Mouse (Mus musculus): Measurements from ENCODE around the gene Krt31.

Gene Krt31

DNA sequence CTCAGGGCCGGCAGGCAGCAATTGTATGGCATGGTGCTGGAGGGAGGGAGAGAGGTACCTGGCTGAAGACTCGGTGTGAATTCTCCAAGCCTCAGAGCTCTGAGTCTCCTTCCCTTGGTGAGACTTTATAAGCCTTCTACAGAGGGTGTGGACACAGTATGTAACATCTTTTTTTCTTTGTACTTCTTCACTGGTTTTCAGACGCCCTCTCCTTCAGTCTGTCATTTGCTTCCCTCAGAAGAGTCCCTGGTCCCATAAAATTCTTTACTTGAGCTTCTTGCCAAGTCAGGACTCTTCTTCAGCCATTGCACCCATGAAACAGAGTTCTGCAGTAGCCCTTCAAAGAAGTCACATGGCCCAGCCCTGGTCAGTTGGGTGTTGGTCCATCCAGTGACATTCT is at the start of gene Krt31:
Gene Krt31 (minus strand): TSS at position 101 of the 400 bp plus-strand sequence.
- DNase-seq (ENCODE audit: low spot score in 2 of 2): no peak

DNA sequence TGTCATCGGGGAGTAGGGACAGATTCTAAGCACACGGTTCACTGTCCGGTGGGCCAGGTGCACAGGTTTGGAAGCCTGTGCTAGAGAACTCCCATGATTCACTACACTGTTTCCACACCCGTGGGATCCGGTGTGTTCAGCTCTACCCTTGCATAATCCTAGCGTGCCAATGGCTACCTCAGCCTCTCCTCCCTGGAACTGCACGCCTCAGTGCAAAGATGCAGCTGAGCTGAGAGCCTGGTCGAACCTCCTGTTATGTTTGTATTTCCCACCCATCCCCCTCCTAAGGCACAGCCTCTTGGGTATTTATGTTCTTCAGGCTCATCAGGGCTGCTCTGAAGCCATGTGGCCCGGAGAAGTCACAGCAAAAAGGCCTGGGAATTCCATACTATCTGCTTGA is 47.5 kb upstream of the Krt31 start:
- no peak for DNase-seq (ENCODE audit: low spot score in 2 of 2)

DNA sequence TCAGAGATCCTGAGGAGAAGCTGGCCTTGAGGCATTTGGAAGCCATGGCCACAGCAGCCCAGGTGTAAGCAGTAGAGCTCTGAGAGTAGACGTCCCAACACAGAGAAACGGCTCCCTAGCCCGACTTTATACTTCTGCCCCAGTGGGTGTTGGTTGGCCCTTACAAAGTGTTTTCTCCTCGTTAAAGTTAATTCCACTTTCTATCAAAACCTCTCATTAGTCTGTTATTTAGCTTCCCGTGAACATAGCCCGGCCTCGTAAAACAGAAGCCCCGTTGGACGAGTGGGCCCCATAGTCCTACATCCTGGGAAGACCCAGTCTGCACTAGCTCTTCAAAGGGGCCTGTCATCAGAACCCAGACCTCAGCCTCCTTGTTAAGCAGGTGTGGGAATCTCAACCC is 45.8 kb upstream of the Krt31 start, which contains the start of gene Krt35:
Gene Krt35 (minus strand): TSS at position 101 of the 400 bp plus-strand sequence.
- DNase-seq (ENCODE audit: low spot score in 2 of 2): no peak

DNA sequence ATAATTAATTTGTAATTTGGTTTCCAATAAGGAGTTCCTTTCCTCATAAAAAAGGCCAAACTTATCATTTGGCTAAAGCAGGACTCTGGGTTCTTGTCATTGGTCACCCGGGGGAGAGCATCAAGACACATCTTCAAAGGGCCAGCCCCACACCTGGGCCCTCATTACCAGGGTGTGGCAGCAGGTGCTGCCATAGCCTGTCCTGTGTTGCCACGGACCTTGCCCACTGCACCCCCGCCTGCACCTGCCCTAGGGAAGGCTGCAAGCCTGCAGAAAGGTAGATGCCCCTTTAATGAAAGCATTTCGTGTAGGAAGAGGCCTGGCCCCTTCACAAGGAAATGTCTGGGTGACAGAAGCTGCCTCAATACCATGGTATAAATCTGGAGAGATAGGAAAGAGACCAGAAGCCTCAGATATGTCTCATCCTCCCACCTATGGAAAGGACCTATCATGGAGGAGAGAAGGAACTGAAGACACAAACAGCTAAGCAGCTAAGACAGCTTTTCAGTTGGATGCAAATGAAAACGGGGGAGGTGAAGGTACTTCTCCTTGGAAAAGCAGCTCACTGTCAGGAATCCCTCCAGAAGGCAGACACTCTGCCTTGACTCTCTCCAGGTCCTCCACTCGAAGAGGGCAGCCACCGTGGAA is 38.2 kb upstream of the Krt31 start:
- DNase-seq (ENCODE audit: low spot score in 2 of 2): no peak

DNA sequence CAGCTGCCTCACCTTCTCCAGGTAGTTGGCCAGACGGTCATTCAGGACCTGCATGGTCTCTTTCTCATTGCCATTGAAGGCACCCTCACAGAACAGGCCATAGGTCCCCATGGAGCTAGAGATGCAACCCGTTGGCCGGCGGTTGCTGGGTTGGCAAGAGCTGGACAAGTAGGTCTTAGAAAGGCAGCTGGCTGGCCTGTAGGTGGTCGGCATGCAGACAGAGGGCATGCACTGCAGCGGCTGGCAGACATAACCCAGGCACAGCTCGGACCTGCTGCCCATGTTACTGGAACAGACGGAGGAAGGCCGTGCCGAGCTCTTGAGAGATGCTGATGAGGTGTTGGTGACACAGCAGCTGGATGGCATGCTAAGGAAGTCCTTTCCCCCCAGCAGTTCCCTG is 37.5 kb upstream of the Krt31 start, which contains the start of gene Krt32:
Gene Krt32 (minus strand): TSS at position 366 of the 400 bp plus-strand sequence.
- DNase-seq (ENCODE audit: low spot score in 2 of 2): no peak

DNA sequence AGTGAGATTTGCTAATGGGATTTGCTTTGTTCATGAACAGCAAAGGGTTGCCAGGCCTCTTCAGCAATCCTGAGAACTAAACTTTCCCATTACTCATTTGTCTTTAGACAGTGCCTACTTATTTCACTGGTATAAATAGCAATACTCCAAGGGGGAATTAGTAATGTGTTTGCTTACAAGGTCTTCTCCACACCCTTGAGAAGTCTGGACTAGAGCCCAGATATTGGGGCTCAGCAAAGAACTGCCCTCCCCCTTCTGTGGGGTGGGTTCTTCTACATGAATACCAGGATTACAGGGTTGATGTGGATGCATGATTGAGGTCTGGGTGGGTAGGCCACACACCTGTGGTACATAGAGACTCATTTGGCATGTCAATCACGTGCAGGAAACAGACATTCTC is 23.5 kb upstream of the Krt31 start:
- no peak for DNase-seq (ENCODE audit: low spot score in 2 of 2)

DNA sequence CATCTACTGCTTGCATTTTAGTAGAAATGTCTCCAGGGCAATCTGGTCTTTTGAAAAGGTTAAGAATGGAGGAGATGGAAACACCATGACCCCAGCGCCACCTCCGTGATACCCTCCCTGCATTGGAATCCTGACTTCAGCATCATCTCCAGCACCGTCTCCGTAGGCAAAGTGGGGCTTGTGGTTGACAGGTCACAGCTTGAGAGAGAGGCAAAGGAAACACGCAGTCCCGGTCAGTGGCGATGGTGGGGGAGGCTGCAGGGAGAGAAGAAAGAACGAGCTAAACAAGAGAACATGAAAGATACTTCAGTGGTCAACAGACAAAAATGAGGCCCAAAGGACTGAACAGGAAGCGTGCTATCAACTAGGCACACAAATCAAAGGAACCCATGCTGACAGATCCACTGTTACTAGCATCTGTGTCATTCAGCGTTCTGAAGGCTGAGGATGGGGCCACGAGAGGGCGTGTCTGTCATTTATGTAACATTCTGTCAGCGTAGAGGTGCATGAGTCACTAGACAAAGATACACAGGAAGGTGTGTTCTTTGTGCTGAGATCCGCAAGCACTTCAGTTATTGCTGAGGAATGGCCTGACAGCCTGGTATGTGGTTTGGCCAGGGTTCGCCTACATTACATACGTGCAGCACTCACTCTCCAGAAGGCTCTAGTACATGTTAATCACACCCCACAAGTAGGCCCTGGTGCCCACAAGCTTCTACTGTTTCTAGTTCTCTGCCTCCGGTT is 17.1 kb upstream of the Krt31 start:
- no peak for DNase-seq (ENCODE audit: low spot score in 2 of 2)

DNA sequence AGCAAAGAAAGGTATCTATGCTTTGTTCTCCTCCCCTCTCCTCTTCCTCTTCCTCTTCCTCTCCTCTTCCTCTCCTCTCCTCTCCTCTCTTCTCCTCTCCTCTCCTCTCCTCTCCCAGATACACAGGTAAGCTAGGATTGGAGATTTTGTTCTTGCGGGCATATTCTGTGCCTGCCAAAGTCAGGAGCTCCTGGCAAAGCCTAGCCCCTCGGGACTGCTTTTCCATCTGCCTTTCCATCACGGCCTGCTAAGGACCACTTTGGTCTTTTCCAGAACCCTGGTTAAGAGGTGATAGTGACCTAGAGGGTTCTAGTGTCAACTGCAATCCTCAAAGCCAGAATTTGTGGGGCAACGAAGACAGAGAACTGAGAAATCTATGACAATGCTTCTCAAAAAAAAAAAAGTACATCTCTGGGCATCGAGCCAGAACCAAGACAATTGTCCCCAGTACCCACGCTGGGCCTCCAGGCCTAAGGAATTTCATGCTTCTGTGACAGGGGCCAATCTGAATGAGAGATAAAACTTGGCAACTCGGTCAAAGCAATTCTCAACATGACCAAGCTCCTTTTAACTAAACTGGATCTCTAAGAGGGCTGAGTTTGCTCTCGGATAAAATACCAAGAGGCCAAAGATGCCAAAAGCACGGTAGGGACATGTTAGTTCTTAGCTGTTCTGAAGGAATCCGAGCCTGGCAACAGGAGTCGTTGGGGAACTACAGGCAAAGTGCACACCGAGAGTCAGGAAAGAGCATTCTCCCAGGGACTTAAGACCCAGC is 16.1 kb upstream of the Krt31 start:
- no peak for DNase-seq (ENCODE audit: low spot score in 2 of 2)

DNA sequence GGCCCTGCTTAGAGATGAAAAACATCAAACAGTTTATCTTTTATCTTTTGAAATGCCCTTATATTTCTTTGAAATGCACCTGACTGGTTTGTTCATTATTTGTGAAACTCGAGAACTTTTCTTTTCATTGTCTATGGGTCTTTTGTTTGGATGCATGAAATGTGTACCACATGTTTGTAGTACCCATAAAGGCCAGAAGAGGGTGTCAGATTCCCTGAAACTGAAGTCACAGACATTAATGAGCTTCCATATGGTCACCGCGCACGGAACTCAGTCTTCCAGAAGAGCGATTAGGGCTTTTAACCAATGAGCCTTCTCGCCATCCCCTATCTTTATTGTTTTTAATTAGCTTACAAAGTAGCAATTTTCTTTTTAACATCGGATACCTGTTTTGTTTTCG is 8.5 kb upstream of the Krt31 start:
- DNase-seq (ENCODE audit: low spot score in 2 of 2): no peak

DNA sequence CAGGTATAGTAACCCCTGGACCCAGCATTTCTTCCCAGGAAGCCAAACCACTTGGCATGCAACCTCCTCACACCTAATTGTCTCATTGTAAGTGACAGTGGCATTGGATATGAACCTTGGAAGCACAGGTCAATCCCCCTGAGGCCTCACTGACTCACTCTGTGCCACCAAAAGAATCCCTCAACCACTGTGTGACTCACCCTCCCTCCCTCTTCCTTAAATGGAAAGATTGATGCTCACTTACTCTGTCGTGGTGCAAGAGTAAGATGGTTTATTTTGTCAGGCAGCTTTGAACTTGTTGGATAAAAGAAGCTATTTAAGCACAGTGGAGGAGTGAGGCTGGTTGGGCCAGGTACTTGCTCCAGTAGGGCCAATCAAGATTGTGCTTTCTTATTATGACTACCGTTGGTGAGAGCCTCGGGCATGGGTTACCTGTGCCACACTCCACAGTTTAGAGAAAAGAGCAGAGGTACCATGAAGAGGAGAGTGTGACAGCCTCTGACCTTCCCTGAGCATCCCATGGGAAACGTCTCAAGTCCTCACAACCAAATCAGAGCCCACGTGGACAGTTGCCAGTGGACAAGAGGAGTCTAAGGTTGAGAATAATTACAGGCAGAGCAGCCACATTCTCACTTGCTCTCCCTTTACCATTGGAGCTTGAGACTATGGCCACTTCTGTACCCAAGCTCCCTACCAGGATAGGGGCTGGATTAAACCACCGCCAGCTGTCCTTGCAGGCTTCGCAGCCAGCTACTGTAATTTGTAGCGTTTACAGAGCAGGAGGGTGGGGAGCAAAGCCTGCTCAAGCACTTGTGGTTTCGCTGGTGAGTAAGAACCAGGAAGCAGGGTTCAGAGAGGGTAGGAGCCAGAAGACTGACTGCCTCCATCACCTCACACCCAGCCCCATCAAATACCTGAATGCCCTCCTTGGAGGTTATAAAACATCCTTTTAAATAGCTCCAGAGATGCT is 5.6 kb upstream of the Krt31 start:
- DNase-seq (ENCODE audit: low spot score in 2 of 2): no peak

DNA sequence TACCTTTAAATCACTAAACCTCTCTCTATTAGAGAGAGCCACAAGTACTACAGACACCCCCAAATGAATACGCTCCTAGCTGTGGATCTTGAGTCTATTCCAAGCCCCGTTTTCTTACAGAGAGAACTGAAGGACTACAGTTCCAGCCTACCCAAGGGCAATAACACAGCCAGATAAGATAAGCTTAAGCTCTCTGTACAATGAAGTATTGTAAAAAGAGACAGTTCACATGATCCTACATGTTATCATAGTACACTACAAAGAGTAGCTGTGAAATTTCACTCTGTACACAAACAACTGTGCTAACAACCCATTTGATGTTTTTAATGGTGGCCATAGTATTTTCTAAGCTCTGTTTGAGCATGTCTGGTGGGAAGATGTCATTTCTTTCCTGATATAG is 3.2 kb downstream of the Krt31 start:
- DNase-seq (ENCODE audit: low spot score in 2 of 2): no peak

DNA sequence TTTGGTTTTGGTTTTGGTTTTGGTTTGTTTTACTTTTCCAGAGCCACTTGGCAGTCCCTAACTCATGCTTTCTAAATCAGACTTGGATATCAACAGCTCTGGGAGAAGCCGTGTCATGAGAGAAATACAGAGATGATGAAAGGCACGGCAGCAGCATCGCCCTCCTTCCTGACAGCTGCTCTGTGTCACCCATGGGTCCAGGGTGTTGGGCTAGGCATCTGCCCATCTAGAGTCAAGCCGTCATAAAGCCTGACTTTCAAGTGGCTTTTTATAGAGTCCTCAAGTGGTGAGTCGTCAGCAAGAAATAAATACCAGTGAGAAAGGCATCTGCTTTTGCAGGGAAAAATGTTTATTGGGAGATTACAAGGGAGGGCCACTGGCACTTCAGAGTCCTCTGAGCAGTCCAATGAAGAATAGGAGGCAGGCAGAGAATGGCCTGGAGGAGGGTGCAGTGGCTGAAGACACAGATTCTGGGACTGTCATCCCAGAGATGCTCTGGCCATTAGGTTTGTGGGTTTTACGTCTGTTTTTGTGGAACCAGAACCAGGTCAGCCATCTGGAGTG is 4.0 kb downstream of the Krt31 start:
- DNase-seq (ENCODE audit: low spot score in 2 of 2): no peak

DNA sequence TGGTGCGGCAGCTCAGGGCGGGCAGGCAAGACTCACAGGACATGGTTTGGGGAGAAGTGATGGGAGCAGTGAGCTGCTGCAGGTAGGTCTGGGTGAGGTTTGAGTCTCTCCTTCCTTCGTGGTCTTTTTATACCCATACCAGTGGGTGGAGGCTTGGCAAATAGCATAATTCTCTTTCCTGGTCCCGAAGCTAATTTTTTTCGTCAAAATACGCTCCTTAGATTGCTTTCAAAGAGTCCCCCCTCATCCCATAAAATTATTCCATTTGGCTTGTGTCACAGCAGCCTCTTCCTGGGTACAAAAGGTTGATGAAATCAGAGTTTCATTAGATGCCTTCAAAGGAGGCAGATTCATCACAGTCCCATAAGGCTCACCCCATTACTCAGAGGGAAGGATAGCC is 8.9 kb downstream of the Krt31 start, which contains the start of gene Krt34:
Gene Krt34 (minus strand): TSS at position 101 of the 400 bp plus-strand sequence.
- no peak for DNase-seq (ENCODE audit: low spot score in 2 of 2)

DNA sequence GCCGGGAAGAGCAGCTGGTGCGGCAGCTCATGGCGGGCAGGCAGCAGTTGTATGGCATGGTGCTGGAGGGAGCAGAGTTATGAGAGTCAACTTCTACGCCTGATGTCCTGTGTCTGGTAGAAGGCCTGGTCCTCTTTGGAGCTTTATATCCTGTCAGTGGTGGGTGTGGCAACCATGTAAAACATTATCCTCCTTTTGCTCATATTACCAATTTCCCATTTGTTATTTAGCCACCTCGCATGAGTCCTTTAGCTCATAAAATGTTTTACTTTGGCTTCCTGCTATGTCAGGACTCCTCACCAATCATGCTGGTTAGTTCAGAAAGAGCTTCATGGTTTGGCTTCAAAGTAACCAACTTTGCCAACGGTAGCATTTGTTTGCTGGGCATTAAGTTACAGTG is 20.6 kb downstream of the Krt31 start, which contains the start of gene Krt33b:
Gene Krt33b (minus strand): TSS at position 101 of the 400 bp plus-strand sequence.
- DNase-seq (ENCODE audit: low spot score in 2 of 2): no peak

DNA sequence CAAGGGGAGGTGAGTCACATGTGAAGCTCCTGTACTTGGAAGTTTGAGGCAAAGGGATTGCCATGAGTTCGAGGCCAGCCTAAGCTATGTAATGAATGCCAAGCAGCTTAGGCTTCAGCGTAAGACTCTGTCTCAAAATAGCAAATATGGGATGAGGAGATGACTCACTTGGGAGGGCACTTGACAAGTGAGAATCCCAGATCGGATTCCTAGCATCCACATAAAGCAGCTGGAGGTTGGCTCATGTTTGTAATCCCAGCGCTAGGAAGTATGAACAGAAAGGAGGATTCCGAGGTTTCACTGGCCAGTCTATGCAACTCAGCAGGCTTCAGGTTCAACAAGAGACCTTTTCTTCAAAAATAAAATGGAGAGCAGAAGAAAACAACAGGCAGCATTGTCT is 28.9 kb downstream of the Krt31 start:
- no peak for DNase-seq (ENCODE audit: low spot score in 2 of 2)

DNA sequence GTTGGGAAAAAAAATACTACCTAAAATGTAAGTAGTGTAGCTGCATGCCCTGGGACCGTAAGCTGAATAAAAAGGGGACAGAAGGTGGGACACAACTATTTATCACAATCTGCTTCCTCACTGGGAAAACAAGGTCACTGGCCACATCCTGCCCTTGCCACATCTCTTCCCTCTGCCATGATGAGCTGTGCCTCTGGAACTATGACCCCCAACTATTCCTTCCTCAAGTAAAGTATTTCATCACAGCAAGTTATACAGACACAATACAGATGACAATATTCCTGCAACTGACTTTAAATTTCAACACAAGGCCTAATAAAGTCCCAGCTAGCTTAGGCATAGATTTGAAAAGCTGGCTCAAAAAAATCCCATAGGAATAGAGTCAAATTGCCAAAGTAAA is 30.9 kb downstream of the Krt31 start:
- DNase-seq (ENCODE audit: low spot score in 2 of 2): no peak

DNA sequence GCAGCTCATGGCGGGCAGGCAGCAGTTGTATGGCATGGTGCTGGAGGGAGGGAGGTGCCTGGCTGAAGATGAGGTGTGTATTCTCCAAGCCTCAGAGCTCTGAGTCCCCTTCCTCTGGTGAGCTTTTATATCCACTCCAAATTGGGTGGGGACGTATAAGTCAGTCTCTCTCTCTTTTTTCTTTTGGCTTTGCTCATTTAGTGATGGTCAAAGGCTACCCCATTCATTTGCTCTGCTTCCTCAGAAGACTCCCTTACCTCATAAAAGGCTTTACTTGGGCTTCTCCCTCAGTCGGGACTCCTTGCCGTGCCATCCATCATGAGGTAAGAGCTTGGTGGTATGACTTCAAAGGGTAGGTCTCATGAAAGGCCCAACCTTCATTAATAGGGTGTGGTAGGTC is 34.2 kb downstream of the Krt31 start, which contains the start of gene Krt33a:
Gene Krt33a (minus strand): TSS at position 101 of the 400 bp plus-strand sequence.
- no peak for DNase-seq (ENCODE audit: low spot score in 2 of 2)

DNA sequence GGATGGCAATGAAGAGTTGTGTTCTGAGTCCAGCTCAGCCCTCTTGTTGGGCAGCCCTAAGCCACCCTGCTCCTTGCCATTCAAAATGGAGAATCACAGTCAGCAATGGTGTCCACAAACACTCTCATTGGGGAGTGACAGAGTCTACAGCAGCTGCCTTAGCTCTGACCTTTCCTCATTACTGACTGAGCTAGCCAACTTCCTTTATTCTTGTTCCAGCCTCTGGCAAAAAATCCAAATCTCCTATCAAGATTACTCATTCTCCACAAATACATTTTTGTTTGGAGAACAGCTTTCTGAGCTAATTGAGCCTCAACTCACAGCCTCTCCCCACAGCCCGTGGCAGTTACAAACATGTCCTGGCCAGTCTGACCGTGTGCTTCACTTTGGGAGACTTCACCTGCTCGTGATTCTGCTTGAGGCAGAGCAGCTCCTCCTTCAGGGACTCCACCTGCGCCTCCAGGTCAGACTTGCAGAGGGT is 36.6 kb downstream of the Krt31 start:
- DNase-seq (ENCODE audit: low spot score in 2 of 2): no peak

DNA sequence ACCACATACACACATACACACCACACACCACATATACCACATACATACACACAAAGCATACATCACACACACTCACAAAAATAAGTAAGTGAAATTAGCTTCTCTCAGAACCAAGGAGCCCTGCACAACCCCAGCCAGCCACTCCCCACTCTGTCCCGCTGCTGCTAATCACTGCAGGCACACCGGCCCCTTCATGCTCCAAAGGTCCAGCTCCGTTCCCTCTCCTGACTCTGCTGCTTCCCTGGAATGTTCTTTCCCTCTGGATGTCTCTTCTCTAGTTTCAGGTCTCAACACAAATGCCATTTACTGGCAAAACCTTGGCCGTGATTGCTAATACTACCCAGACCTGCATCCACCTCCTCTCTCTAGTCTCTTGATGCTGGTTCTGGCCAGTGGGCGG is 39.7 kb downstream of the Krt31 start:
- no peak for DNase-seq (ENCODE audit: low spot score in 2 of 2)

DNA sequence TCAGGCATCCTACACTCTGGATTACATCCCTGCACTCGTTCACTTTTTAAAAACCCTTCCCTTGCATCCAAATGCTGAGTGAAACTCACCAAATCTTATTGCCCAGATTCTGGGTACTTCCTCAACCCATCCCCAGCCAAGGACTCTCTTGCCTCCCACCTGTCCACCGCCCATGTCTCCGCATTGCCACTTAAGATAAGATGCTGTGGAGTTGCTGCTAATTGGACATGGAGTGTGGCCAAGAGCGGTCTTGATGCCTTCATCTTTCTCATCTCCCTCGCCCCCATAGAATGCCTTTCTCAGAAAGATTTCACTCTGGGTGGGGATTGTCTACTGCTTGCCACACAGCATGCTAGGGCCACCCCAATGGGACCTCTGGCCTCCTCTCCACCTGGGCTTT is 42.0 kb downstream of the Krt31 start:
- DNase-seq (ENCODE audit: low spot score in 2 of 2): no peak

DNA sequence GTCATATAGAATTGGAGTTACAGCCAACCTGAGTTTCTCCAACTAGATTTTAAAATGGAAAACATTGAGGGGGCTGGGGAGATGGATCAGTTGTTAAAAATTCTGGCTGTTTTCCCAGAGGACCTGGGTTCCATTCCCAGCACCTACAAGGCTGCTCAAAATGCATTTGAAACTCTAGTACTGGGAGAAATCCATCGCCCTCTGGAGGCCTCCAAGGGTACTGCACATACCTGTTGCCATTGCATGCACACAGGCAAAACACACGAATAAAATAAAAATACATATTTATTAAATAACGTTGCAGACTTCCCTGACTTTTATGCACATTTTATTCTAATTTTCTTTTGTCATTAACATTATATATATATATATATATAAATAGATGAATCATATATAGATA is 43.7 kb downstream of the Krt31 start:
- no peak for DNase-seq (ENCODE audit: low spot score in 2 of 2)

Measured in natural killer cell, adult 2 months (primary cell).